Mouse (Mus musculus) 3T3-L1 (cell line): Measurements from ENCODE around the gene Pkn2.
A peak's percentile ranks its signal among the peaks of the same experiment; 100 is the strongest.

Experiments used
- DNase-seq: peaks from one replicate; pipeline ENCODE4 v3.0.0-alpha.2; 2015; ENCODE audit warnings: low read depth, low spot score

The Pkn2 gene

DNA sequence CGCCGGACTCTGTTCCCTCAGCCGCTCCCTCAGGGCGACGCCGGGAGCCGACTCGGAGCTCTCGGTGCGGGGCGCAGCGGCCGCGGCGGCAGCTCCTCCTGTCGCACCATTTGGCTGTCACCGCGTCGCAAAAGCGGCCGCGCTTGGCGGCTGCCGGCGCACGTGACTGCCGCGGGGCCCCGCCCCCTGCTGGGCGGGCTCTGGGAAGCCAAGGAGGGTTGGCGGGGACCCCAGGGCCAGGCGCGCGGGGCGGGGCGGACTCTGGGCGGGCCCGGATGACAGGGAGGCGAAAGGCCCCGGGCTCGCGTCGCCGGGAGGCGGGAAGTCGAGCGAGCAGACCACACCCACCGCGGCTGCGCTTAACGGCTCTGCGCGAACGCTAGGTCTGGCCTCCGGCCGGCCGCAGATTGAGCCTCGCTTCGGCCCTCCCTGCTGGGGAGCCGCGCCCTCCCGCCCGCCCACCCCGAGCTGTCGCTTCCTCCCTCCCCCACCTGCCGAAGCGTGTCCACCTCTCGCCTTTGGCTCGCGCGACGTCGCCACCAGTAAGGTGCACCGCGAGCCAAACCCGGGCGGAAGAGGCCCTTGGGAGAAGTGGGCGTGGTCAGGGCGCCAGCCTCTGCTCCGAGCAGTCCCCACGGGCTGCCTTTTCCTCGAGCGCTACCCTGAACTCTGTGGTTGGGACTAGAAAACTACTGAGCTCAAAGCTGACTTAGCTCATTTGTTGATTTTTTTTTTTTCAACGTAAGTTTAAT lies at the start of gene Pkn2:
Pkn2 (minus strand) TSS at position 133 of the 752 bp plus-strand sequence.
- peak; percentile 96 for DNase-seq

- no peak for DNase-seq
Measured at GRCm38 (mm10) chr3:142929906-142930305, 48.1 kb upstream of the Pkn2 start.

GRCm38 (mm10) chr3:142927311-142927710 lies 45.5 kb upstream of the Pkn2 start:
- DNase-seq = no peak

- DNase-seq = peak; percentile 35
Measured at GRCm38 (mm10) chr3:142924831-142925348, 43.1 kb upstream of the Pkn2 start.

DNA sequence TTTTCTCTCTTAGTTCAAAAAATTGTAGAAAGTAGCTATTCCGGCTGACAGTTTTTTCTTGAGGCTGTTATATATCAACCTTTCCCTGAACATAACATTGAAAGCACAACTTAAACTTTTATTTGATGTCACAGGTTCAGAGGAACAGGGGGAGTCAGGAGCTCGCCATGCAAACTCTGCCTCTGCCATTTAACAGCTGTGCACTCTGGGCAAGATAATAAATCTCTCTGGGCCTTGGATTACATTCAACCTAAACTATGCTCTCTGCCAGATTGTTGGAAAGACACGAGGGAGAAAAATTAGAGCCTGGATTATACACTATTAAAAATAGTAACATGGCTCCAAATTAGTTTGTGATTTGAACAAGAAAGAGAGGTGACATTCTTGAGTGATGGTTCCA lies 37.3 kb upstream of the Pkn2 start:
- DNase-seq = no peak

GRCm38 (mm10) chr3:142917760-142918439 lies 36.1 kb upstream of the Pkn2 start:
- DNase-seq = no peak

DNA sequence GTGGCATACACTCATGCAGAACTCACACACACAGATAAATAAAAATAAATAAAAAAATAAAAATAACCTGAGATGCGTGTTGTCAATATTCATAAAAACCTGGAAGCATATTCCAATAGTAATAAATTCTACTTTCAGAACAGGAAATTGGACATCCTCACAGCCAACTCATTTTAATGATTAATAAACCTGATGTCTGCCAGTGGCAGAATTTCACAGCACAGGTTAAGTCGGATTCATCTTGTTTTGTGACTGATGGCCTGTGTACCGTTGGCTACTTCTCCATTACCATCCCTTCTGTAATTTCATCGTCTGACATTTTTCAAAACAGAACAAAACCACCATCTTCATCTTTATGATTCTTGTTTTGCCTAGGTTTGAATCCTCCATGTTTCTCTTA lies 35.4 kb upstream of the Pkn2 start:
- no peak for DNase-seq

DNA sequence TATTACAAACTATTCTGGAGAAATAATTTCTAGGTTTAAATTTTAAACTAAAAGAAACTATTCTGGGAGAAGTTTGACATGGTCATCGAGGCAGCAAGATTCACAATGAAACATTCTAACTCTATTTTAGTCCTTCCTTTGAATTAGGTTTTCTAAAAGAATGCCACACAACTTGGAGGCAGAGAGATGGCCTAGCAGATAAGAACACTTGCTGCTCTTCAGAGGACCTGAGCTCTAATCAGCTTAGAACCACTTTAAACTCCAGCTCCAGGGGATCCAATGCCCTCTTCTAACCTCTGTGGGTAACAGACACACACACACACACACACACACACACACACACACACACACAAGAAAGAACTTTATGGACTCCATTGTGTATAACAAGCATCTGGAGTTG lies 31.5 kb upstream of the Pkn2 start:
- DNase-seq = no peak

- DNase-seq = no peak
Measured at GRCm38 (mm10) chr3:142899683-142900082, 17.9 kb upstream of the Pkn2 start.

GRCm38 (mm10) chr3:142898949-142899396 lies 17.2 kb upstream of the Pkn2 start:
- peak; percentile 10 for DNase-seq

- no peak for DNase-seq
Measured at GRCm38 (mm10) chr3:142890442-142890841, 8.6 kb upstream of the Pkn2 start.

DNA sequence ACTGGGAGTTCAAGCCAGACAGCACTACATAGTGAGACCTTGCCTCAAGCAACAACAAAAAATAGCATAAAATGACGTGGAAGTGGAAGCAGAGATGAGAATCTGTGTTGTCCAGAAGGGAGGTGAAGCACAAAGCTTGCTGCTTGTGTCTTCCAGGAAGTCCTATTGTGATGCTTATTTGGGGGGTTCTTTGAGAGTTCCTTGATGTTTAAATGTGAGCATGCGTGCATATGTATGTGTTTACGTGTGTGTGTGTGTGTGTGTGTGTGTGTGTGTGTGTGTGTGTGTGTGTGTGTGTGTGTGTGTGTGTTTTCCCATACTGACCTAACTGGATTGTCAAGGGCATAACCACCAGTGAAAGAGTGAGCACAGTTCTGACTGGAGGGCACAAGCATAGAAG lies 5.2 kb upstream of the Pkn2 start:
- no peak for DNase-seq

DNA sequence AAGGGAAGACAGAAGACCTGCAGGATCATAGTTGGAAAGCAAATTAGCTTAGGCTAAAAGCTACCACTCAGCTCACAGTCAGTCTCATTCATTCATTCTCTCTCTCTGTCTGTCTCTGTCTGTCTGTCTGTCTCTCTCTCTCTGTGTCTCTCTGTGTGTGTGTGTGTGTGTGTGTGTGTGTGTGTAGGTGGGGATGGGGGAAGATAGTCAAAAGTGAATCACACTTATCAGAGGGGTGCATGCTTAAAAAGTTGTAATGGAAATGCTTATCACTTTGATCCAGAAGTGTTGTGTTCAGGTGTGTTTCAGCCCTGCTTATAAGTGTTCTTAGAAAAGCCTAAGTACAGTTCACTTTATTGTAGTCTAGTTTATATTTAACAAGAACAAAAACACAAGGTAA lies 2.8 kb upstream of the Pkn2 start:
- DNase-seq = no peak

- DNase-seq = no peak
Measured at GRCm38 (mm10) chr3:142881589-142881871, 274 bp downstream of the Pkn2 start.

DNA sequence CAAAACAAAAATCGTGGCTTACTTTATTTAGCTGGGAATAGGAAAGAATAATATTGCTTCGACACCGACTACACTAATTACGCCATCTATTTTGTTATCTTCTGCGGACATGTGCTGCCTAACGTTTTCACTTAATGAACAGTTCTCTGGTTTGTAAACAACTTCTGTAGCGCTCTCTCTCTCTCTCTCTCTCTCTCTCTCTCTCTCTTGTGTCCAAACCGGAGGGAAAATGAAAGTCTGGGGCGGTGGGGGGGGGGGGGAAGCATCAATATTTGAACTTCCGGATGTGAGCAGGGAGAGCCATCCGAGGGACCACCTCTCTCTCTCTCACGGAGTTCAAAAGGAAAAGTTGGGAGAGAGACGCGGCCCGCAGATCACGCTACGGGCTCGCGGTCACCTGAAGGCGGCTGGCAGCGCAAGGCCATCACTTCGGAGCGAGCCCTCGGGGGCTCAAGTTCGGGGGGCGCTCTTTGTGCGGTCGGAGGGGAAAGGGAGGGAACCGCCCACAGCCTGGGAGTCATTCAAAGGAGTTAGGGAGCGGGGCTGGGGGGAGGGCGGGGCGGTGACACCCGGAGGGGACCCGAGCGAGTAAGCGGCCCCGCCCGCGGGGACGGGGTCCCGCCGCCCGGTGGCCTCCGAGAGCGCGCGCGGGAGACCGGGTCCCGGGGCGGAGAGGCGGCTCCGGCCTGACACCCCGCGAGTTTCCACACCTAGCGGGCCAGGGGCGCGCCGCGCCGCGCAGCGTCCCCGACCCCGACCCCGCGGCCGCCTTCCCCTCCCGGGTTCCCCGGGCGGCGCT lies 815 bp downstream of the Pkn2 start:
- peak; percentile 68 for DNase-seq

DNA sequence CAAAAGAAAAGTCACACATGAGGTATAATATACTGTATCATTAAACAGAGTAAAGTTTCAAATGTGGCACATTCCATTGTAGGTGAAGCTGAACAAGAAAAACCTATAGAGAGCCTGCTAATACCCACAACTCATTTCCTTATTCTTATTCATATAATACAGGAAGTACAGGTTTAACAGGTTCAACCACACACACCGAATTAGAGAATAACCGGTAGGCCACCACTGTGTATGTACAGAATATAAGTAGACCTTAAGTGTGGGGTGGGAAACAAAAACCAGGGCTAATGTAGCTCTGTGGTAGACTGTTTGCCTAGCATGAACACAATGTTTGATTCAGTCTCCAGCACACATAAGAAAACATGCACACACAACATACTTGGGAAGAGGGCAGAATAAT lies 18.6 kb downstream of the Pkn2 start:
- no peak for DNase-seq

DNA sequence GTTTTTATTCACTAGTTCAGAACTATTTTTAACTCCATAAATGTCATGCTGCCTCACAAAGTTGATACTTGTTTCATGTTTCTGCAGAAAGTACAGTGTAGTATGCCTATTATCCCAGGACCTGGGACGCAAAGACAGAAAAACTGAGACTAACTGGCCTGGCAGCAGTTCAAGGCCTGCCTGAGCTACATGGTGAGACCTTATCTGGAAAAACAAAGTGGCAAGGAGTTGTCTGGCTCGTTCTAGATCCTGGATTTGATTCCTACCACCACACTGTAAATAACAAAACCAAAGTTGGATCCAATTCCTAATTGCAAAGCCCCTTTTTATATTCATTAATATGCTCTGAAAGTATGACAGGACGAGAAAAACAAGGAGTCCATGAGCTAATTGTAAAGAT lies 25.0 kb downstream of the Pkn2 start:
- peak; percentile 46 for DNase-seq

DNA sequence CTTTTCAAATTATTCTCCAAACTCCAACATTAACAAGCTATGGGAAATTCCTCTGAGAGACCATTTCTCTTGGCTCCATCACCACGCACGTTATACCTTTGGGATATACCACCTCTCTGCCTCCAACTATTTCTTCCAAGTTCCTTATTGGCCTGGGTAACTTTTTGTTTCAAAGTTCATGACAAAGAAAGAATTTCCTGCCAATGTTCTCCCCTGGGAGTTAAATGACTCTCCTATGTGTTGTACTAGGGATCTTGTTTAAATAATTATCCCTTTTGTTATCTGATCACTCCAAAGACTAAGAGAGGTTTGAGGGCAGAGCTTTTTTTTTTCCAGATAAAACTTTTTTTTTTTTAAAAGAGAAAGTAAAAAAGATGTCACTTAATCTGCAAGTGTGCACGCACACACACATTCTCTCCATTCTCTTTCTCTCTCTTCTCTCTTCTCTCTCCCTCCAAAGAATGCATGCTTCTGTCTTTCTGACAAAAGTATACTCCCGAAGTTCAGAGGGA lies 25.8 kb downstream of the Pkn2 start:
- peak; percentile 64 for DNase-seq

- peak; percentile 77 for DNase-seq
Measured at GRCm38 (mm10) chr3:142852911-142853310, 28.9 kb downstream of the Pkn2 start.

DNA sequence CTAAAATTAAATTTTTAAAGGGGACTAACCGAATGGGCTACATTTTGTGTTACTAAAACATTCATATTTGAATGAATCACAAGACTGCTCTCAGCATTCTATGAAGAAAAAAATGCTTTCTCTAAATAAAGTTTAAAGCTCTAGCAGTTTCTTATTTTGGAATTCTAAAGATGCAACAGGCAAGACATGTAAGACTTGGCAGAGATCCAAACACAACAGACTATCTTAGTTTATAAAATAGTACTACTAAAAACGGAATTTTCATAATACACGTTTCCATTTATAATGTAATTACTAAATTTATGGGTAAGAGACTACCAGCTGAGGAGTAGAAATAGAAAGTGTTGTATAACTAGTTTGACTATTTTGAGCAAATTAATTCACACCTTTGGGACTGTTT lies 30.2 kb downstream of the Pkn2 start:
- DNase-seq = peak; percentile 62

- DNase-seq = no peak
Measured at GRCm38 (mm10) chr3:142839961-142840360, 41.8 kb downstream of the Pkn2 start.

DNA sequence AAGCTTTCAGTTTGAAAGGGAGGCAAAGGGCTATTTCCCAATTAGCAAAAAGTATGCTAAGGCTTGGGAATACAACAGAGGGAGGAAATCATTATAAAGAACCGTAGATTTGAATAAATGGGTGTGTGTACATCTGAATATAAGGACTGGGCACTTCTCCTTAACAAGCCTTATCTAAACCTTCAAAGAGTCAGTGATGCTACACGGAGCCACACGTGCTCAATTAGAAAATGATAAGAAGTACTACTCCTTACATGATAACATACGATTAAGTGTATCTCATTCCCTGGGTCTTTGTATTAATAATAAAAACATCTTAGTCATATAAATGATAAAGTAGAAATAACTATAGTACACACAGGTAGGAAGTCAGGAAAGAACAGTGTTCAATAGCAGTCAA lies 47.0 kb downstream of the Pkn2 start:
- DNase-seq = no peak
